Comparison of ENCODE assay signal across 15 mouse cellular contexts in genomic region chr9:13540781-13541180, GRCm38 (mm10).
DNase-seq lines count a peak whose midpoint lies in the region; ATAC-seq lines count a peak whose summit lies in the region.
"Had no signal": no experiment of that assay in that cellular context is flagged by ENCODE, and none has a peak within 500 bp of the region (broad histone marks: within the 10 kb centered on the region; RNA-seq: fewer than 3 reads in every experiment).

No protein-coding gene starts in this region.

- H3K9me3 ChIP-seq in kidney, embryonic 14.5 days (ENCODE audit: control insufficient read depth, low read length): no peaks in the 10 kb centered on the region
- H3K9me3 ChIP-seq in embryonic facial prominence, embryonic 11.5 days (replicated peaks; ENCODE audit: control insufficient read depth, low read length): no peaks in the 10 kb centered on the region
- H3K9me3 ChIP-seq: forebrain, embryonic 15.5 days had no signal

- DNase-seq in kidney, postnatal 25 days: no peak
- DNase-seq in ES-CJ7 (ENCODE audit: low read depth, low spot score): peak; percentile 9
- peak; percentile 29 for DNase-seq in embryonic facial prominence, embryonic 11.5 days (ENCODE audit: low spot score)
- no peak for DNase-seq in testis, postnatal 14 days (ENCODE audit: low spot score)
- no peak for DNase-seq in left cerebral cortex, adult 18-20 months (ENCODE audit: low spot score in 2 of 2)
- DNase-seq: cerebellum, postnatal 36 days; heart, postnatal 4 days; kidney, adult 11 months; lung, adult 2 months; right cerebral cortex, postnatal 4 days; thymus, adult 2 months had no signal

- H3K9ac ChIP-seq in kidney, embryonic 14.5 days (ENCODE audit: low read depth, low read length): no peak overlapping the region
- H3K9ac ChIP-seq in embryonic facial prominence, embryonic 11.5 days (replicated peaks; ENCODE audit: low read length): no peak overlapping the region
- H3K9ac ChIP-seq: forebrain, embryonic 15.5 days had no signal

- 14% methylated on average over 6 of the region's 6 CpGs for WGBS in kidney, embryonic 14.5 days
- 25% methylated on average over 6 of the region's 6 CpGs for WGBS in embryonic facial prominence, embryonic 11.5 days

- H3K36me3 ChIP-seq in kidney, embryonic 14.5 days (ENCODE audit: control insufficient read depth, insufficient read depth, low read length): no peaks in the 10 kb centered on the region
- no peaks in the 10 kb centered on the region for H3K36me3 ChIP-seq in embryonic facial prominence, embryonic 11.5 days (replicated peaks; ENCODE audit: control insufficient read depth, insufficient read depth, low read depth, low read length)
- H3K36me3 ChIP-seq: forebrain, embryonic 15.5 days had no signal

- no peak for ATAC-seq in kidney, embryonic 14.5 days (ENCODE audit: low FRiP score, low TSS enrichment)
- no peak for ATAC-seq in embryonic facial prominence, embryonic 11.5 days (replicated peaks; ENCODE audit: insufficient number of reproducible peaks, low FRiP score, low TSS enrichment, low read depth)
- peak; percentile 71 for ATAC-seq in megakaryocyte progenitor cell, adult 5-6 weeks (replicated peaks; ENCODE audit: poor library complexity)
- ATAC-seq: activated CD4-positive, CD25-positive, alpha-beta regulatory T cell, adult 4 months; forebrain, embryonic 15.5 days had no signal

- peaks cover 45% of the 10 kb centered on the region for H3K4me1 ChIP-seq in kidney, embryonic 14.5 days (ENCODE audit: control insufficient read depth, insufficient read depth, low read length)
- H3K4me1 ChIP-seq in embryonic facial prominence, embryonic 11.5 days (ENCODE audit: control insufficient read depth, insufficient read depth, low read length): no peaks in the 10 kb centered on the region; the same call in 1 of the 2 replicates

- H3K27ac ChIP-seq in kidney, embryonic 14.5 days (ENCODE audit: low read depth, low read length): peak overlapping the region; percentile 53; the same call in 1 of the 2 replicates
- H3K27ac ChIP-seq in embryonic facial prominence, embryonic 11.5 days (replicated peaks; ENCODE audit: low read depth, low read length): no peak overlapping the region
- H3K27ac ChIP-seq: forebrain, embryonic 15.5 days had no signal

- no peak overlapping the region for H3K4me3 ChIP-seq in kidney, embryonic 14.5 days (ENCODE audit: low read length)
- H3K4me3 ChIP-seq in embryonic facial prominence, embryonic 11.5 days (ENCODE audit: low read depth, low read length): no peak overlapping the region
- H3K4me3 ChIP-seq: forebrain, embryonic 15.5 days had no signal

- no peak overlapping the region for H3K4me2 ChIP-seq in kidney, embryonic 14.5 days (replicated peaks; ENCODE audit: low read depth, low read length)
- H3K4me2 ChIP-seq in embryonic facial prominence, embryonic 11.5 days (ENCODE audit: low read depth, low read length): no peak overlapping the region
- H3K4me2 ChIP-seq: forebrain, embryonic 15.5 days had no signal

- H3K27me3 ChIP-seq in kidney, embryonic 14.5 days (ENCODE audit: control insufficient read depth, insufficient read depth, low read length): no peaks in the 10 kb centered on the region
- no peaks in the 10 kb centered on the region for H3K27me3 ChIP-seq in embryonic facial prominence, embryonic 11.5 days (ENCODE audit: control insufficient read depth, insufficient read depth, low read length)
- H3K27me3 ChIP-seq: forebrain, embryonic 15.5 days had no signal

Comparison
In these comparisons a context has a peak if more than half of its experiments do, and no peak if none do; other contexts are left out.
1. DNase-seq: peak in ES-CJ7 (single experiment) and embryonic facial prominence, embryonic 11.5 days (single experiment); none in kidney, postnatal 25 days (0 of 2), testis, postnatal 14 days (single experiment) and left cerebral cortex, adult 18-20 months (0 of 2).